Comparison of ENCODE assay signal across 8 mouse cellular contexts in the genomic region with DNA sequence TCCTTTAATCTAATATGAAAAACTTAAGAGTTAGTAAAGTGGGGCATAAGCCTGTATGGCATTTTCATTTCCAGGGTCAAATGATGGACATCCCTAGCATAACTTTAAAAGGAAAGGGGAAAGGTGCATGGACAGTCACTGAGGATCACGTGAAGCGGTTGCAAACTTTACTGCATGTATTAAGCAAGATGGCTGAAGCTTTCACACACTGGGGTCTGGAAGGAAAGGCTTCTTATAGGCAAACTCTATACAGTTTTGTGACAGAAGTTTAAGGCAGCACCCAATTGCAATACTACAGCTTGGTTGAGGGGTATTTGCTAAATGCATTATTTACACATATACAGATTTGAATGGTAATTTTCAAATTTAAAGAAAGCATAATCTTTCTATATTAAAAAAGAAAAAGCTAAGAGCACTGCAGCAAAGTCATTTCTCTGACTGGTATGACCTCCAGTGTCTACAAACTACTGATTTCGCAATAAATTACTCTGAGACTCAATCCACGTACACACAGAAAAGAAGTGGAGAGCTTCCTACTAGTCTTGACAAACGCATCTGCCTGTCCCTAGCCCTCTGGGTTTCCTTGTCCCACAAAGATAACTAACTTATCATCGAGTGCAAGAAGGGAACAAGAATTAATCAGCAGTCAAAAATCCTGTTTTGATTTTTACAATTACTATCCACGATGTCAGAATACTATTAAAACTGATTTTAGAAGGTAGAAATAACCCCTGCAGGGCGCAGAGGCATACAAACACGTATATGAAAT. TPM values are rescaled to one million over a fixed set of nuclear protein-coding genes. Genes with fewer than 3 reads are reported as not detected.
DNase-seq lines count a peak whose midpoint lies in the region; ATAC-seq and TF ChIP-seq lines count a peak whose summit lies in the region.

No protein-coding gene starts in this region.

- peaks cover 5% of the 10 kb centered on the region for H3K27me3 ChIP-seq in ES-Bruce4 (ENCODE audit: control insufficient read depth, insufficient read depth, low read length, poor library complexity, severe bottlenecking)
- H3K27me3 ChIP-seq in forebrain, embryonic 13.5 days: no peaks in the 10 kb centered on the region
- no peaks in the 10 kb centered on the region for H3K27me3 ChIP-seq in limb, embryonic 12.5 days
- H3K27me3 ChIP-seq in neural tube, embryonic 15.5 days (replicated peaks): no peaks in the 10 kb centered on the region
- H3K27me3 ChIP-seq in thymus, adult 2 months (ENCODE audit: control insufficient read depth, insufficient read depth, low read length): no peaks in the 10 kb centered on the region

- H3K9me3 ChIP-seq in ES-Bruce4 (replicated peaks; ENCODE audit: control insufficient read depth, insufficient read depth, low read length, poor library complexity, severe bottlenecking): no peaks in the 10 kb centered on the region
- no peaks in the 10 kb centered on the region for H3K9me3 ChIP-seq in forebrain, embryonic 13.5 days (replicated peaks)
- H3K9me3 ChIP-seq in limb, embryonic 12.5 days: no peaks in the 10 kb centered on the region
- H3K9me3 ChIP-seq in neural tube, embryonic 15.5 days (replicated peaks): no peaks in the 10 kb centered on the region

- no peak for TF ChIP-seq POLR2A in ES-Bruce4 (IDR thresholded peaks at IDR 0.05; ENCODE audit: insufficient read depth, low read length)
- TF ChIP-seq POLR2A in thymus, adult 2 months (IDR thresholded peaks at IDR 0.05; ENCODE audit: control insufficient read depth, extremely low read depth, insufficient read depth, low read length, poor library complexity): no peak

- H3K9ac ChIP-seq in ES-Bruce4 (ENCODE audit: low read depth, poor library complexity, severe bottlenecking): peak overlapping the region; percentile 96
- peak overlapping the region; percentile 82 for H3K9ac ChIP-seq in forebrain, embryonic 13.5 days
- peak overlapping the region; percentile 81 for H3K9ac ChIP-seq in limb, embryonic 12.5 days (replicated peaks)
- H3K9ac ChIP-seq in neural tube, embryonic 15.5 days (replicated peaks): peak overlapping the region; percentile 70

- H3K36me3 ChIP-seq in ES-Bruce4 (ENCODE audit: control insufficient read depth, insufficient read depth, low read length, poor library complexity, severe bottlenecking): no peaks in the 10 kb centered on the region
- H3K36me3 ChIP-seq in forebrain, embryonic 13.5 days (ENCODE audit: poor library complexity, severe bottlenecking): no peaks in the 10 kb centered on the region
- H3K36me3 ChIP-seq in limb, embryonic 12.5 days: peaks cover 4% of the 10 kb centered on the region; the same call in 1 of the 2 replicates
- no peaks in the 10 kb centered on the region for H3K36me3 ChIP-seq in neural tube, embryonic 15.5 days
- no peaks in the 10 kb centered on the region for H3K36me3 ChIP-seq in thymus, adult 2 months (ENCODE audit: control insufficient read depth, insufficient read depth, low read length)

- WGBS in forebrain, embryonic 13.5 days: 32% methylated on average over 9 of the region's 9 CpGs
- 20% methylated on average over 9 of the region's 9 CpGs for WGBS in limb, embryonic 12.5 days
- WGBS in neural tube, embryonic 15.5 days: 20% methylated on average over 9 of the region's 9 CpGs
- 37% methylated on average over 9 of the region's 9 CpGs for WGBS in thymus, adult 2 months

- no peak for ATAC-seq in forebrain, embryonic 13.5 days
- ATAC-seq in limb, embryonic 12.5 days (ENCODE audit: insufficient number of reproducible peaks, insufficient read depth, low FRiP score, low TSS enrichment, low read depth): no peak
- ATAC-seq in neural tube, embryonic 15.5 days (ENCODE audit: low FRiP score): no peak
- no peak for ATAC-seq in erythroid progenitor cell, adult 5-6 weeks (replicated peaks; ENCODE audit: low FRiP score, poor library complexity, severe bottlenecking)

- TF ChIP-seq EP300 in ES-Bruce4 (IDR thresholded peaks at IDR 0.05; ENCODE audit: insufficient read depth, low read depth, low read length): no peak

- H3K4me2 ChIP-seq in forebrain, embryonic 13.5 days: peak overlapping the region; percentile 63
- H3K4me2 ChIP-seq in limb, embryonic 12.5 days: peak overlapping the region; percentile 70
- H3K4me2 ChIP-seq in neural tube, embryonic 15.5 days: peak overlapping the region; percentile 78

- no peak overlapping the region for H3K27ac ChIP-seq in ES-Bruce4 (ENCODE audit: insufficient read depth, low read length)
- H3K27ac ChIP-seq in forebrain, embryonic 13.5 days: no peak overlapping the region
- H3K27ac ChIP-seq in limb, embryonic 12.5 days: 0 out of 2 replicates have a peak overlapping the region, but pooled peaks have one; percentile 94
- H3K27ac ChIP-seq in neural tube, embryonic 15.5 days (replicated peaks): no peak overlapping the region
- no peak overlapping the region for H3K27ac ChIP-seq in thymus, adult 2 months (ENCODE audit: control insufficient read depth, insufficient read depth, low read length)

- no peak overlapping the region for H3K4me3 ChIP-seq in ES-Bruce4 (ENCODE audit: low read depth, low read length)
- peak overlapping the region; percentile 78 for H3K4me3 ChIP-seq in forebrain, embryonic 13.5 days
- peak overlapping the region; percentile 71 for H3K4me3 ChIP-seq in limb, embryonic 12.5 days (replicated peaks)
- H3K4me3 ChIP-seq in neural tube, embryonic 15.5 days (replicated peaks): peak overlapping the region; percentile 64
- no peak overlapping the region for H3K4me3 ChIP-seq in thymus, adult 2 months (ENCODE audit: control insufficient read depth, insufficient read depth, low read length)

- DNase-seq in 3T3-L1 (ENCODE audit: low read depth, low spot score): peak; percentile 64
- DNase-seq in ovary, adult 18-20 months (ENCODE audit: low spot score): no peak
- no peak for DNase-seq in thymus, adult 2 months

- no peaks in the 10 kb centered on the region for H3K4me1 ChIP-seq in ES-Bruce4 (ENCODE audit: control insufficient read depth, insufficient read depth, low read length)
- peaks cover 24% of the 10 kb centered on the region for H3K4me1 ChIP-seq in forebrain, embryonic 13.5 days
- peaks cover 22% of the 10 kb centered on the region for H3K4me1 ChIP-seq in limb, embryonic 12.5 days (replicated peaks)
- peaks cover 26% of the 10 kb centered on the region for H3K4me1 ChIP-seq in neural tube, embryonic 15.5 days
- H3K4me1 ChIP-seq in thymus, adult 2 months (replicated peaks; ENCODE audit: control insufficient read depth, insufficient read depth, low read length): peaks cover 3% of the 10 kb centered on the region; the same call in 1 of the 2 replicates

- no peak for TF ChIP-seq CTCF in ES-Bruce4 (IDR thresholded peaks at IDR 0.05; ENCODE audit: low read depth, low read length)
- TF ChIP-seq CTCF in thymus, adult 2 months (IDR thresholded peaks at IDR 0.05; ENCODE audit: borderline replicate concordance, control insufficient read depth, extremely low read depth, insufficient read depth, low read length, poor library complexity): no peak

RNA-seq across cellular contexts. Expression of a gene that starts 1.6 kb away (rescaled TPM):
- polyA plus RNA-seq in ES-Bruce4 (2011; ENCODE audit: insufficient read depth, insufficient read length, low read depth, missing spikeins): 28.9 and 39.9 TPM in 2 replicates
- polyA plus RNA-seq in forebrain, embryonic 13.5 days (2015; fragmentation: Nextera tagmentation; extraction: Ambion mirVana): 48.8 and 52.6 TPM in 2 replicates
- polyA plus RNA-seq in limb, embryonic 12.5 days (2016; fragmentation: Nextera tagmentation; extraction: Ambion mirVana): 89.7 and 94.6 TPM in 2 replicates
- 73.4 and 76.6 TPM in 2 replicates for polyA plus RNA-seq in neural tube, embryonic 15.5 days (2015; fragmentation: Nextera tagmentation; extraction: Ambion mirVana)
- 17.7 and 28.1 TPM in 2 replicates for total RNA-seq in erythroid progenitor cell, adult 5-6 weeks (2015; ENCODE audit: low replicate concordance)
- total RNA-seq in erythroid progenitor cell, adult 5-6 weeks (2017; ENCODE audit: low replicate concordance): 13.5 and 16.1 TPM in 2 replicates
- polyA plus RNA-seq in thymus, adult 2 months (2012; rRNA removed): 3.7 TPM in 2 replicates

Comparison
In these comparisons a context has a peak if more than half of its experiments do, and no peak if none do; other contexts are left out.
1. H3K4me3 ChIP-seq: peak in forebrain, embryonic 13.5 days (single experiment), limb, embryonic 12.5 days (single experiment) and neural tube, embryonic 15.5 days (single experiment); none in ES-Bruce4 (single experiment) and thymus, adult 2 months (single experiment).
2. Peak in every context shown above with its lines, with median percentiles within 50 percentile points of each other: H3K9ac ChIP-seq and H3K4me2 ChIP-seq.